Mouse (Mus musculus) liver, embryonic 11.5 days (tissue): ENCODE results near the gene Smarca2. TPM values are rescaled to one million over a fixed set of nuclear protein-coding genes. Genes with fewer than 3 reads are reported as not detected.

Source experiments
- ATAC-seq: fragments of 200-750 bp; cut with Nextera tagmentation; replicated peaks from 2 replicates; pipeline ENCODE4 v1.8.0; 2017; ENCODE audit warnings: moderate number of reproducible peaks, mild to moderate bottlenecking, moderate TSS enrichment, moderate library complexity; ENCODE audit not compliant: low FRiP score
- DNase-seq: peaks from one replicate; pipeline ENCODE4 v3.0.0-alpha.2; 2017; ENCODE audit warnings: low spot score
- H3K27ac ChIP-seq: fragments of 300-500 bp; sonication (generic); 2 replicates; pipeline ENCODE4 v1.5.1; 2014; ENCODE audit warnings: mild to moderate bottlenecking, low read depth, low read length, control low read depth
- H3K27me3 ChIP-seq: fragments of 300-500 bp; sonication (generic); replicated peaks from 2 replicates; pipeline ENCODE4 v1.6.1; 2014; ENCODE audit warnings: low read length, mixed read lengths; ENCODE audit not compliant: control insufficient read depth, insufficient read depth
- H3K36me3 ChIP-seq: fragments of 300-500 bp; sonication (generic); 2 replicates; pipeline ENCODE4 v1.6.1; 2014; ENCODE audit warnings: mild to moderate bottlenecking, low read length, moderate library complexity, mixed read lengths; ENCODE audit not compliant: control insufficient read depth, insufficient read depth
- H3K4me1 ChIP-seq: fragments of 300-500 bp; sonication (generic); replicated peaks from 2 replicates; pipeline ENCODE4 v1.6.1; 2014; ENCODE audit warnings: low read length, mixed read lengths; ENCODE audit not compliant: control insufficient read depth, insufficient read depth
- H3K4me2 ChIP-seq: fragments of 300-500 bp; sonication (generic); 2 replicates; pipeline ENCODE4 v1.6.1; 2014; ENCODE audit warnings: mild to moderate bottlenecking, control low read depth, moderate library complexity
- H3K4me3 ChIP-seq: fragments of 300-500 bp; sonication (generic); 2 replicates; pipeline ENCODE4 v1.5.1; 2014; ENCODE audit warnings: low read depth, low read length, control low read depth
- H3K9ac ChIP-seq: fragments of 300-500 bp; sonication (generic); 2 replicates; pipeline ENCODE4 v1.6.1; 2014; ENCODE audit warnings: low read depth, low read length, control low read depth
- H3K9me3 ChIP-seq: fragments of 300-500 bp; sonication (generic); 2 replicates; pipeline ENCODE4 v1.6.1; 2016; ENCODE audit warnings: low read length, inconsistent platforms, mixed read lengths; ENCODE audit not compliant: control insufficient read depth
- WGBS: fragments of 180-500 bp; shearing (Covaris S2); extraction: QIAGEN DNeasy Blood & Tissue Kit; methylation state at CpG from one replicate; pipeline ENCODE4 v1.1.7; 2014; 5-methylcytosine and 5-hydroxymethylcytosine counted together
- polyA plus RNA-seq: library from polyadenylated mRNA; unstranded; fragments of >200 nt; fragmentation: Nextera tagmentation; extraction: Ambion mirVana; gene quantifications from 2 replicates; pipeline ENCODE4 v1.2.1, GENCODE M21; 2014

Smarca2 gene
- polyA plus RNA-seq, 1 experiment from 2014 or later = 16.1 TPM

DNA sequence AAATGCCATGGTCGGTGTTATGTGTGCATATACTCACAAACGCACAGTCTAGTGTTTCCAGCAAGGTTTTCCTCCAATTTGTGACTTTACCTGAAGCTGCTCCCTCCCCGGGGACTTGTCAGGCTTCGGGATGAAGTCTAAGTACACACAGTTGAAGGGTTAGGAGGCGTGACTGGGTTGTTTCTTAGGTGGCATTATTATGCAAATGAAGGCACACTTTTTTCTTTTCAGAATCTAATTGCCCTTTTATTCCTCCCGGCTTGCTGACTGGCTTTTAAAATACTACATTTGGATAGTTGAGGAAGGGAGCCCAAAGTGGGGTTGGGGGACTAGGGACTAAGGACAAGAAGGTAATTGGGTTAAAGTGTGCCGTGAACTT, 3.6 kb downstream of the Smarca2 start:
- Histone ChIP-seq H3K27me3 (peaks cover 34% of the 10 kb centered on the region), H3K36me3 (no peaks in the 10 kb centered on the region), H3K4me3 (0 out of 2 replicates have a peak overlapping the region, but pooled peaks have one; percentile 3), H3K4me2 (peak overlapping the region; percentile 100), H3K27ac (no peak overlapping the region), H3K9me3 (no peaks in the 10 kb centered on the region), H3K4me1 (peaks cover 8% of the 10 kb centered on the region), H3K9ac (no peak overlapping the region)
- WGBS = 32% methylated on average over 7 of the region's 7 CpGs
- ATAC-seq (no peak), DNase-seq (no peak)

DNA sequence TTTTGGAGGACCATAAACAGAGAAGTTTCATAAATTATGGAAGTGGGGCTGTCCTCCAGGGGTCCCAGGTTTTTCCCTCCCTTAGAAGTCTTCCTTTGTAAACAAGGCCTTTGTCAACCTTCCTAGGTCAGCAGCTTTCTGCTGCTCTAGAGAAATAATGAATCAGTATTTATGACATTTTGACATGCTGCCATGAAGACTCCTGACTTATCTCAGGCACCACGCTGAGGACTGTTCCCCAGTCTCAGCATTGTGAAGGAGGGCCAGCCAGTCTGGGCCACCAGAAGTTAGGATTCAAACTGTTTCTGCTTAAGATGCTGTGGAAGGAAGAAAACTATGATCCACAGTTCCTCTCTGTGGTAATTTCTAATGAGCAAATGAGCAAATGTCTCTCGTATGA, 4.8 kb downstream of the Smarca2 start:
- ATAC-seq = no peak
- Histone ChIP-seq H3K4me2 (no peak overlapping the region), H3K9ac (no peak overlapping the region), H3K4me3 (no peak overlapping the region), H3K27ac (no peak overlapping the region), H3K36me3 (no peaks in the 10 kb centered on the region), H3K9me3 (no peaks in the 10 kb centered on the region), H3K4me1 (peaks cover 13% of the 10 kb centered on the region), H3K27me3 (peaks cover 34% of the 10 kb centered on the region)
- DNase-seq = no peak
- WGBS = 41% methylated on average over 2 of the region's 2 CpGs

DNA sequence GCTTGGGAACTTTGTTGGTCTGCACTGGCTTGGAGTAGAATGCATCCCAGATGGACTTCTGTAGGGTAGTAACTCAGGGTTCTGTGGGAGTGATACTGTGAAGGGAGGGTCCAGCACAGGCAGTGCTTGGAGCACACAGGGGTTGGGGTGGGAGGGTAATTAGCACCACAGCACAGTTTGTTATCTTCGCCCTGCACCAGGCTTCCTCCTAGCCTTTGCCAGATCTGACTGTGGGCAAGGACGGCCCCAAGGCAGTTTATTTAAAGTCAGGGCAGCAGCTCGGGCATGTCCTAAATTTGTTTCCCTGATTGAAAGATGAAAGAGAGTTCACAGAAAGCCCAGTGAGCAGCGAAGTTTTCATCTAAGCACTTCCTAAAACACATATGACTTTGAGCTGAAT, 8.1 kb downstream of the Smarca2 start:
- no peak overlapping the region for H3K9ac ChIP-seq
- no peak overlapping the region for H3K4me3 ChIP-seq
- H3K9me3 ChIP-seq = no peaks in the 10 kb centered on the region
- H3K36me3 ChIP-seq = no peaks in the 10 kb centered on the region
- H3K27ac ChIP-seq = no peak overlapping the region
- ATAC-seq (peak; percentile 85), DNase-seq (no peak)
- H3K4me2 ChIP-seq = peak overlapping the region; percentile 31
- H3K4me1 ChIP-seq = peaks cover 13% of the 10 kb centered on the region
- peaks cover 10% of the 10 kb centered on the region for H3K27me3 ChIP-seq
- 20% methylated on average over 4 of the region's 4 CpGs for WGBS

DNA sequence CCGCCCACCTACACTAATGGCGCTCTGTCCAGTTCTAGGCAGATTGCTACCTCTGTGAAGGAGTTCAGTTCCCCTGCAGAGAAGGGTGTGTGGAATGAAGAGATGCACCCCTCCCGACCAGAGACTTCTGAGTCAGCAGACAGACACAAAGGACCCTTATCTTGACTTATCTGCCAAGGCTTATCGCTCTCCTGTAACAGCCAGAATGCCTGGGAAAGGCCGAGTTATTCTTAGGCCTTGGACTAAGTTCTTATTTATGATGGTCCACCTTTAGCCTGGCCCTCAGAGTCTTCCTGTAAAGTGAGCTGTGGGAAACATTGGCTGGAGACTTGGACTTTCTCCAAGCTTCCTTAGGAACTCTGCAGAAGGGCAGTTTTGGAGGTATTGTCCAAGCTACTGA, 8.8 kb downstream of the Smarca2 start:
- no peaks in the 10 kb centered on the region for H3K9me3 ChIP-seq
- no peak overlapping the region for H3K4me3 ChIP-seq
- peaks cover 3% of the 10 kb centered on the region for H3K27me3 ChIP-seq
- WGBS = 37% methylated on average over 5 of the region's 5 CpGs
- H3K36me3 ChIP-seq = no peaks in the 10 kb centered on the region
- DNase-seq (no peak), ATAC-seq (peak; percentile 41)
- peaks cover 10% of the 10 kb centered on the region for H3K4me1 ChIP-seq
- H3K27ac ChIP-seq = no peak overlapping the region
- no peak overlapping the region for H3K9ac ChIP-seq
- peak overlapping the region; percentile 31; the same call in 1 of the 2 replicates for H3K4me2 ChIP-seq

DNA sequence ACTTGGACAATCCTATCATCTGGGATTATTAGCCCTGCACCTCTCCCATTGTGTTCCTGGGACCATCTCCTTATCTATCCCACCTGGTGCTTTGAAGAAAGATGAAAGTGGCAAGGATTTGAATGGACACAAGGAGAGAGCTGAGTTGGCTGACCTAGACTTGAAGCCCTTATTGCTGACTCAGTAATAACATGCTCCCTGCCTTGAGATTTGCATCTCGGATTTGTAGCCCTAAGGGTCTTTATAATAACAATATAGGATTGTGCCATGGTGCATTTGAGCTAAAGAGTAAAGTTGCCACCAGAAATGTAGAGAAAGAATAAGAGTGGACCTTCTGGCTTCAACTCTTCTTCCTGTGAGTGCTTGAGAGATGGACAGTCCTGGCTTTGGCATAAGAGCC, 11.4 kb downstream of the Smarca2 start:
- Histone ChIP-seq H3K9me3 (no peaks in the 10 kb centered on the region), H3K36me3 (no peaks in the 10 kb centered on the region), H3K4me3 (no peak overlapping the region), H3K27ac (no peak overlapping the region), H3K27me3 (no peaks in the 10 kb centered on the region), H3K4me1 (peaks cover 10% of the 10 kb centered on the region), H3K4me2 (no peak overlapping the region), H3K9ac (no peak overlapping the region)
- WGBS = 62% methylated on average over 1 of the region's 1 CpGs
- no peak for DNase-seq
- no peak for ATAC-seq

- H3K36me3 ChIP-seq = no peaks in the 10 kb centered on the region
- DNase-seq = no peak
- no peak for ATAC-seq
- no peaks in the 10 kb centered on the region for H3K9me3 ChIP-seq
- H3K4me3 ChIP-seq = no peak overlapping the region
- H3K27me3 ChIP-seq = no peaks in the 10 kb centered on the region
- WGBS = 86% methylated on average over 5 of the region's 5 CpGs
- H3K27ac ChIP-seq = no peak overlapping the region
- H3K9ac ChIP-seq = no peak overlapping the region
- no peak overlapping the region for H3K4me2 ChIP-seq
- peaks cover 10% of the 10 kb centered on the region for H3K4me1 ChIP-seq
Observed at GRCm38 (mm10) chr19:26617287-26617686, 12.4 kb downstream of the Smarca2 start.

- Histone ChIP-seq H3K27me3 (no peaks in the 10 kb centered on the region), H3K4me1 (no peaks in the 10 kb centered on the region), H3K9me3 (no peaks in the 10 kb centered on the region), H3K27ac (no peak overlapping the region), H3K36me3 (no peaks in the 10 kb centered on the region), H3K4me2 (no peak overlapping the region), H3K4me3 (no peak overlapping the region), H3K9ac (no peak overlapping the region)
- ATAC-seq = no peak
- WGBS = 72% methylated on average over 8 of the region's 8 CpGs
- DNase-seq = no peak
Observed at GRCm38 (mm10) chr19:26630712-26631235, 25.9 kb downstream of the Smarca2 start.

DNA sequence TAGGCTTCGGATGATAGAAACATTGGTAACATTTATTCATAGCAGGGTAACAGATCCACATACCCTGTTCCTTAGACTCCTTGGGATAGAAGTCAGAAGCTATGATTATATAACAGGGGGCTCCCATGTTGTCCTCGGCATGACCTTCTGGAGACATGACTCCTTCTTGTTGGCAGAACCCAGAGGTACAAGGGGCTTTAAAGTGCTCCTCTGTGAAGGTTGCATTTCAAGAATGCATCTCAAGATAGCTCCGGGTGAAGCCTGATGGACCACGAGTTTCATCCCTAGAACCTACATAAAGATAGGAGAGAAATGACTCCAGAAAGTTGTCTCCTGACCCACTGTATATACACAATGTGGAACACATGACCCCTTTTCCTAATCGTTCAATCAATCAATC, 27.4 kb downstream of the Smarca2 start:
- Histone ChIP-seq H3K4me2 (no peak overlapping the region), H3K27me3 (no peaks in the 10 kb centered on the region), H3K4me1 (no peaks in the 10 kb centered on the region), H3K9ac (no peak overlapping the region), H3K27ac (no peak overlapping the region), H3K36me3 (no peaks in the 10 kb centered on the region), H3K9me3 (no peaks in the 10 kb centered on the region), H3K4me3 (no peak overlapping the region)
- ATAC-seq (no peak), DNase-seq (no peak)
- WGBS = 79% methylated on average over 5 of the region's 5 CpGs

DNA sequence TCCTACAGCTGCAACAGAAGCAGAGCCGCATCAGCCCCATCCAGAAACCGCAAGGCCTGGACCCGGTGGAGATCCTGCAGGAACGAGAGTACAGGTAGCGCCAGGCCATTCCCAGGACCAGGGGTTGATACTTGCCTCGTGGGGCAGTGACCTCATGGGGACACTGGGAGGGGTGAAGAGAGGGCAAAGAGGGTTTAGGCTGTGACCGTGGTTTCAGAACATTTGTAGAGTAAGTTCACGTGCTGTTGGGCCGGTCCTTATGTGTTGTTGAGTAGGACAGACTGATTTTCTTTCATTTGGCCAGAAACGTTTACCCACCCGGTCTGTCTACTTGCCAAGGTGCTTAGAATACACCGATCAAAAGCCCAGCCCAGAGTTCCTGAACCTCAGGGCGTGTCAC, 35.7 kb downstream of the Smarca2 start:
- no peak overlapping the region for H3K4me2 ChIP-seq
- DNase-seq (no peak), ATAC-seq (no peak)
- H3K9me3 ChIP-seq = no peaks in the 10 kb centered on the region
- no peaks in the 10 kb centered on the region; the same call in 1 of the 2 replicates for H3K4me1 ChIP-seq
- H3K27me3 ChIP-seq = no peaks in the 10 kb centered on the region
- no peak overlapping the region for H3K4me3 ChIP-seq
- H3K27ac ChIP-seq = no peak overlapping the region
- 88% methylated on average over 13 of the region's 13 CpGs for WGBS
- no peak overlapping the region for H3K9ac ChIP-seq
- no peaks in the 10 kb centered on the region for H3K36me3 ChIP-seq
